Mouse (Mus musculus): ENCODE results near the gene Ldhc.
"Not testable (repeated sequence)": the region's sequence is repeated elsewhere in the genome, so short reads cannot be mapped to it uniquely, and the experiment has no call there.

Gene Ldhc

GRCm38 (mm10) chr7:46843576-46843975 lies 17.4 kb upstream of the Ldhc start:
- no peak for DNase-seq

- DNase-seq = peak; percentile 81
These were observed 15.6 kb upstream of the Ldhc start for GRCm38 (mm10) chr7:46845211-46845977.

DNA sequence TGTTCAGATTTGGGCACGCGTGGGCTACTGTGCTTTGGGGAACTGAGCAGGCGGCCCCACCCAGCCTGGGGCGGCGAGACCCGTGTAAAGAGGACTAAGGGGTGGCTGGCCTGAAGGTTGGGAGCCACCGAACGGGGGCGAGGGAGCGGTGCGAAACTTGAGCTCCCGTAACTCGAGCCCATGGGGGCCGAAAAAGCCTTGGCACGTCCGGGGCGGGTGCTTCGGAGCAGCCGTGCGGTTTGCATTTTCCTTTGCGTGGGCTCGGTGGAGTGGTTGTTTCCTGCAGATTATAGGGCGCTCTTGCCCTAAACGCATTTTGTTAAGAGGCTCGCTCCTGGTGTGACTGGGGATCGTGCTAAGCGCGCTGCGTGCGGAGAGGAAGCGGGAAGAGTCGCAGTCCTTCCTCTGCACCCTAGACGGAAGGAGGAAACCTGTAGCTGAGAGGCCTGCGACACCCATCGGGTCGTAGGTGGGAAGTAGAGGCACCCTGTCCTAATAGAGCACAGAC lies 15.0 kb upstream of the Ldhc start:
- DNase-seq = no peak

DNA sequence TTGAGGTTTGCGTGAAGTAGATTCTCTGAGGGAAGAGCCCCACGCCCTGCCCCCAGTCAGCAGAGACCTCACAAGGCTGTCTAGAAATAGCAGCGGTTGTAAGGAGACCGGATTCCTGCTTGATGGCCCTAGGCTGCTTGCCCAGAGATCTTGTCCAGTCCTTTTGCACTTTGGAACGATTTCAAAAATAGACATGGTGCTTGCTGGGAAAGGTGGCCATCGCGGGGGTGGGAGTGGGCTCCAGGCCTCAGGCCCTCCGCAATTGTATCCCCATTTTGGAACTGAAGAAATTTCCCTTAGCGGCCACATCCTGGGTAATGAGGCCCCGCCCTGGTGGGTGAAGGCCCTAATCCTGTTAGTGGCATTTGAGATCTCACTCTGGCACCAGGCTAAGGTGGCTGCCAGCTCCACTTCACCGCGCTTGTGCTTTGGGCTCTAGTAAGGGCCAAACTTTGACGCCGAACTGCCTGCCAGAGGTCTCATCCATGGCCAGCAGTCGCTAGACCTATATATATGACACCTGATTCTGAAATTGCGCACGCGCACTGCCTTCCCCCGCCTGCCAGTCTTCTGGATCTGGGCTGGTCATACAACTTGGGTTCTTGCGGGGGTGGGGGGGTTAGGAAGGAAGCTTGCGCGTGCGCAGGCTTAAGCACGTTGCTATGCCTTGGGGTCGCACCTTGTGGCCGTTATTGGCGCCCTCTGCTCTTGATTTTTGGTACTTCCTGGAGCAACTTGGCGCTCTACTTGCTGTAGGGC lies 14.3 kb upstream of the Ldhc start:
- peak; percentile 44 for DNase-seq

DNA sequence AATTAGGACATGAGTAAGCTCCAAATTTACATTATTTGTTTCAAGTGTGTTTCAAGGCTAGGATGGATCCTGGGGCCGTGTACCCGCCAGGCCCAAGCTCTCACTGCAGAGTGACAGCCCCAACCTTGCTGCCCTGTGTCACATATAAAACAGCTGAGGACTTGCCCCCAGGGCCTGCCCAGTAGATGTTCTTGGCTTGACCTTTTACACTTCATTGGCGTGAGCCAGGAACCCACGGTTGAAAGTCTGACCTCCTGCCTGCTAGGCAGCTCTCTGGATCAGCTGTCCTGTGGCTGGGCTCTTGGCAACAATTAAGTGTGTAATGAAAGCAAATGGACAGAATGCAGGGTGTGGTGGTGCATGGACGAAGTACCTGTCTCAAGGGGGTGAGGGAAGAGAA lies 11.7 kb upstream of the Ldhc start:
- DNase-seq = no peak

DNA sequence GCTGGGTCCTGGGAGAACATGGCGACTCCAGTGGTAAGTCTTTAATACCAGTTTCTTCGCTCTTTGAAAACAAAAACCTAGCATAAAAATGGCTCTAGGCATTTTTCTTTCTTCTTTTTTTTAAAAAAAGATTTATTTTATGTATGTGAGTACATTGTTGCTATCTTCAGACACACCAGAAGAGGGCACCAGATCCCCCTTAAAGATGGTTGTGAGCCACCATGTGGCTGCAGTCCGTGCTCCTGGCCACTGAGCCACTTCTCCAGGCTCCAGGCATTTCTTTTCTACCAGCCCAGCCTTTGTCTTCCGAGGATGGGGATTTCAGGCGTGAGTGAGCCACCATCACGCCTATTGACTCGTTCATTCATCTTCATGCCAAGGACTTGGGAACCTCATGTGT lies 10.0 kb upstream of the Ldhc start:
- DNase-seq = no peak

GRCm38 (mm10) chr7:46852666-46853065 lies 8.3 kb upstream of the Ldhc start:
- no peak for DNase-seq

GRCm38 (mm10) chr7:46853365-46853764 lies 7.6 kb upstream of the Ldhc start:
- DNase-seq = no peak

- no peak for DNase-seq
These were observed 5.0 kb upstream of the Ldhc start for GRCm38 (mm10) chr7:46855866-46856560.

GRCm38 (mm10) chr7:46857436-46857835 lies 3.6 kb upstream of the Ldhc start:
- no peak for DNase-seq

- no peak for DNase-seq
These were observed 2.0 kb upstream of the Ldhc start for GRCm38 (mm10) chr7:46859031-46859430.

DNA sequence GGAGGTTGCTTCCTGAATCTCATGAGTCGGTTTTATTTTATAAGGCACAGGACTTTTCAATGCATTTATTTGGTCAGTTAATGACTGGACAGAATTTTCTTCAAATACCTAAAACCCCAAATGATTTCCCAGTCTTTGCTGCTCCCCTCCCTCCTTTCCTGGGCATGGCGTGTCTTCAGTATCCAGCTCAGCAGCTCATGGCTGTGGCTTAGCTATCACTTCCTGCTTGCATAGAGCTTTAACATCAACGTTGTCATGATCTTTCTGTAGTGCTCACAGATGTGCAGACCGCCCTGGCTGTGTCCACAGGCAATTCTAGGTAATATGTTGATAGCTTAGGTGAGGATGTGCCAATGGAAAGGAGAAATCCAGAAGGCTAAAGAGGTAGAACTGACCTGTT lies 11.0 kb downstream of the Ldhc start:
- no peak for DNase-seq

DNA sequence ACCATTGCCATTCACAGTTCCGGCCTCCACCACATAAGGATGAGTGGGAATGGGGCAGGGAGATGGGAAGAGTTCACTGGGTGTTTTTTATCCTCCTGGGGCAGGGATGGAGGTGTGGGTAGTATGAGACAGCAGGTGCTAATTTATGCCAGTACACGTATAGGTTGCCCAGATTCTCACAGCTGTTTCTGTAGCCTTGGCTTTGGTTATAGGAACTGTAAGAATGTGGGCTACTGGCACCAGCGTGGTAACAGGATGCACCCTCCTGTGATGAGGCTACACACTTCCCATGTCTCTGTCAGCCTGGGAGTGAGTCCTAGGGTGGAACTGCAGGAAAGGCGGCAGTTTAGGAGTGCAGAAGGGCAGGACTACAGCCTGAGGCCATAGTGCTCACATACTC lies 15.8 kb downstream of the Ldhc start:
- DNase-seq = no peak

- DNase-seq = no peak
These were observed 16.3 kb downstream of the Ldhc start for GRCm38 (mm10) chr7:46877255-46877654.

DNA sequence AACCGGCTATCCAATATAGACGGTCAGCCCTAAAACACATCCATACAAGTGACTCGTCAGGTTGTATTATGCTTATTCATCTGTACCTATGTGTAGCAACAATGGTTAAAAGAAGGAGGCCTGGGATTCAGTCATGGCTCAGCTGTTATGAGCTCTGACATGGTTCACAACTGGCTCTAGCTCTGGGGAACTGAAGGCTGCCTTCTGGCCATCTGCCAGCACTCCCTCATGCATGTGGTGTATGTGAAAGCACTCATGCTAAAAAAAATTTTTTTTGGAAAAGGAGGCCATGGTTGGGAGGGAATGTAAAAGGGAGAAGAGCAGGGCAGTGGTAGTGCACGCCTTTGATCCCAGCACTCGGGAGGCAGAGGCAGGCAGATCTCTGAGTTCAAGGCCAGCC lies 18.8 kb downstream of the Ldhc start:
- DNase-seq = no peak

DNA sequence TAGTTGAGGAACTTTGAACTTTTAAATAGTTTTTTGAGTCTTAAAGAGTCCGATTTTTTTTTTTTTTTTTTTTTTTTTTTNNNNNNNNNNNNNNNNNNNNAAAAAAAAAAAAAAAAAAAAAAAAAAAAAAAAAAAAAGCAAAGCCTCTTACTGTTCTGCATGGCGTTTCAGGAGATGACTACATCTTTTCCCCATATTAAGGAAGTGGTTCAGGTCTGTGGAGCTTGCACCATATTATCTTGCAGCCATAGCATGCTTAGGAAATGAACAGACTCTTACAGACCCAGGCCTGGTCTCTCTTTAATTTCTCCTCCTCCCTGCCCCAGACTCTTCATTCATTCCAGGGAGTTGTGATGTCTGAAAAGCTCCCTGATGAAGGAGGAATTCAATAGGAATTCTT lies 20.0 kb downstream of the Ldhc start:
- no peak for DNase-seq

- DNase-seq = not testable (repeated sequence)
These were observed 20.9 kb downstream of the Ldhc start for GRCm38 (mm10) chr7:46881941-46882340.

DNA sequence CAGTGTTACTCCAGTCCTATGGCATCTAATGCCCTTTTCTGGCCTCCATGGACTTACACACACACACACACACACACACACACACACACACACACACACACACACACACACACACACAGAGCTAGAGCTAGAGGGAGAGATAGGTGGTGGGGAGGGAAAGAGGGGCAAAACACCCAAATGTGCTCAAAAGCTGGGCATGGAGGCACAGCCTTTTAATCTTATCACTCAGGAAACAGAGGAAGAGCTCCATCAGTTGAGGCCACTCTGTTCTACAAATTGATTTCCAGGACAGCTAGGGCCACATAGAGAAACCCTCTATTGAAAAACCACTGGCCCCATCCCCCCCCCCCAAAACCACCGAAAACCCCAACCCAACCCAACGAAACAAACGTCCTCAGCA lies 22.3 kb downstream of the Ldhc start:
- no peak for DNase-seq

- DNase-seq = no peak
These were observed 34.5 kb downstream of the Ldhc start for GRCm38 (mm10) chr7:46895511-46895910.

- no peak for DNase-seq
These were observed 38.3 kb downstream of the Ldhc start for GRCm38 (mm10) chr7:46899343-46899742.

DNA sequence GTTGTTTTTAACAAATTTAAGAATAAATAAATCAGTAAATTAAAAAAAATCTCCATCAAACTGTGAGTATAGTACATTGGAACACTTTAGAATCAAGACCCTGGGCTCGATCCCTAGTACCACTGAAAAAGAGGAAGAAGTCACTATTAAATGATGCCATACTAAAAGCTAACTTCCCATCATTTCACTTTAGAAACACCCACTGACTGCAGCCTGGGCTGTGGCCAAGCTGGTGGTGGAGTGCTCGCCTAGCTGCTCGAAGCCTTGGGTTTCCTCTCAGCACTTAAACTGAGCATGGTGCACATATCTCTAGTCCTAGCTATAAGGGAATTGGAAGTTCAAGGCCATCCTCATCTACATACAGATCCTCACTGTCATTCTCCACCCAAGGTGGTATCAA lies 50.2 kb downstream of the Ldhc start:
- no peak for DNase-seq

DNA sequence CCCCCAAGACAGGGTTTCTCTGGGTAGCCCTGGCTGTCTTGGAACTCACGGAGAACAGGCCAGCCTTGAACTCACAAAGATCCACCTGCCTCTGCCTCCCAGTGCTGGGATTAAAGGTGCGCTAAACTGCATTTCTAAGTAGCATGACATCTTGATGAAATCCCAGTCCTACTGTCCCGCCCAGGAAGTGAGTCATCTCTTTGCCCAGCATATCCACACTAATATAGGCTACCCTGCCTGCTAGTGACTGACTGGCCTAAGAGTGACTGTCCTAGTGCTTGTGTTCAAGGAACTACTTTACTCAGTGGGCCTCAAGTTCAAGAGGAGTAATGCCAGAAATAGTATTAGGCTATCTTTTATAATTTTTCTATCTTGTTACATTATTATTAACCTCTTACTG lies 55.4 kb downstream of the Ldhc start:
- DNase-seq = no peak

DNA sequence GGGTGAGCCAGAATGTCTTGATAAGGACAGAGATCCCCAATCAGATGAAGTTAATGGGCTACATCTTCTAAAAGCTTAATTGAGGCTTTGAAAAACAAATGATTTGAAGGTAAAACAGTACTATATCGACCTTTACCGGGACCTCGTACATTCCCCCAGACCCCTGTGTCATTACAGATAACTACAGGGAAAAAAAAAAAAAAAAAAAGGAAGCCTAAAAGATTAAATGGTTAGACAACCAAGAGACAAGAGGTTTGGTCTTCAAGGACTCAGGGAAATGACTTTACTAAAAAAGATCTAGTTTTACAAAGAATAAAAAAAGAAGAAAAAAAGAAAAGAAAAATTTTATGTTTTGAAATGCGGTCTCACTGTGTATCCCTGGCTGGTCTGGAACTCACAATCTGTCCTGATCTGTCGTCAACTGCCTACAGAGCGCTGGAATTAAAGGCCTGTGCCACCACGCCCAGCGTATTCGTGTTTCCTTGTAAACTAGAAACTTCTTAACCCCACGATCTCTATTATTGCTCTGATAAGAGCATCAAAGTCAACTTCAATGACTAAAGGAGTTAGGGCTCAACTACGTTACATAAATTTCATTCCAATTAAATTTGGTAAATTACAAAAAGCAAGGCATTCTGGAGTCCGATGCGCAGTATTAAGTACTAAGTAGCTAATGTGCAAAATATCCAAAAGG lies 57.8 kb downstream of the Ldhc start:
- no peak for DNase-seq
